Mouse (Mus musculus) thymus, postnatal 10 days (tissue): ENCODE measurements around the gene Ampd2.

Experiments
- DNase-seq, 2 experiments: peaks; one replicate each; pipeline ENCODE4 v3.0.0; 2021; ENCODE audit warnings: low spot score in 2 of 2

Ampd2 gene

DNA sequence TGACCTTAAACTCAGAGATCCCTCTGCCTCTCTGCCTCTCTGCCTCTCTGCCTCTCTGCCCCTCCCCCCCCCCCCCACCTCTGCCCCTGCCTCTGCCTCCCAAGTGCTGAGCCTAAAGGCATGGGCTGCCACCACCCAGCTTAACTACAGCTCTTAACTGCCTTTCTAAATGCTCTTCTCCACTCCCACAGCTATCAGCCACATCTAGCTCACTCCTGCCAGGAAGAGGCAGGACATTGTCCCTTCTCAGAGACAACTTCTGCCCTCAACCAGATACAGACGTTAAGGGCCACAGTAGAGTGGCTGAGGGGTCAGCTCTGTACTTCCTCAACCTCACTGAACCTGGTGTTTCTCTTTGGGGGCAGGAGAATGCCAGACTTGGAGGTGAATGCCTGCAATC lies 17.6 kb downstream of the Ampd2 start:
- DNase-seq, result no peak

DNA sequence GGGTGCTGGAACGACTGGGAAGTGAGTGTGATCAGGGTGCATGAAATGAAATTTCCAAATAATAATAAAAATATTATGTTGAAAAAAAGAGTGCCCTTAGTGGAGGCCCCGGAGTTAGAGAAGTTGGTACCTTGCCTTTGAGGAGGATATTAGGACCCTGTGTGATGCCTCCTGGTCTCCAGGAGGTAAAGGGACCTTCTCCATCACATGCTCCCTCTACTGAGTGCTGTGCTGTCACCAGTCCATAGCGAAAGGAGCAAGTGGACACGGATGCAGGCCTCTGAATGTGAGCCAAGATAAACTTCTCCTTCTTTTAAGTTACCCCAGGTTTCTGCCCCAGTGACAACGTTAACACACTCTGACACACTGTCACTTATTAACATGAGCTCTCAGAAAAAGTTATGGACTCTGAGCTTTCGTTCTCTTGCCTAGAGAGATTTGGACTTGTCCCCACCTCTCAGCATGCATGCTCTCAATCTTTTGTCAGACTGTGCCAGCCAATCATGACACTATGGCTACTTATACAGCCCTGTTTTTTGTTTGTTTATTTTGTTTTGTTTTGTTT lies 19.0 kb downstream of the Ampd2 start:
- DNase-seq, result no peak

DNA sequence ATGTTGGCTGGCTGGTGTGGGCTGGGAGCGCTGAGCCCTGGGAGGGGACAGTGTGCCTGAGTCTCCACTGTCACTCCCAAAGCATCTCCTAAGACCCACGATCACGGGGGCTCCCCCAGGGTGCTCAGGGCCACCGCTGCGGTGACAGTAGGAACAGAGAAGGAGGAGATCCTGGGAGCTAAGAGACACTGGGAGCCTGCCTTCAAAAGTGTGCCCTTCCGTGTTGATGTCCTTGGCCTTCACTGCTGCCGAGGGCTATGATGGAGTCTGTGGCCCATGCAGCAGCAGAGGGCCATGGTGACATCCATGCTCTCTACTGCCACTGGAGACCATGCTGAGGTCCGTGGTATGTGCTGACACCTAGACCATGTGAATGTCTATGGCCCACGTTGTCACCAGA lies 20.9 kb downstream of the Ampd2 start:
- no peak for DNase-seq

DNA sequence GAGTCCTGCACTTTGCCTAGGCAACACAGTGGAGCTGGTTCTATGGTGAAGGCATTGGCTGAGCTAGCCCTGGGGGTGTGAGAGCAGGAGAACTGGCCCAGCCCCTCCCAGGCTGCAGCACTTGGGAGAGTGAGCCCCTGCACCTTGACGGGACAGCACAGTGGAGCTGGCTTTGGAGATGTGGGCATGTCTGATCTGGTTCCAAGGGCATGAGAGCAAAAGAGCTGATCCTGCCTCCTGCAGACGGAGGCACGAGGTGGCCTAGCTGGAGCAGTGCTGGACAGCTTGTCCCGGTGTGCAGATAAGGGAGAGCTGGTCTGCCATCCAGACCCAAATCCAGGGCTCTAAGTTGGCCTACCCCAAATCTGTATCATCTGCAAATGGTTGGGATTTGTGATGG lies 21.8 kb downstream of the Ampd2 start:
- DNase-seq, result no peak

DNA sequence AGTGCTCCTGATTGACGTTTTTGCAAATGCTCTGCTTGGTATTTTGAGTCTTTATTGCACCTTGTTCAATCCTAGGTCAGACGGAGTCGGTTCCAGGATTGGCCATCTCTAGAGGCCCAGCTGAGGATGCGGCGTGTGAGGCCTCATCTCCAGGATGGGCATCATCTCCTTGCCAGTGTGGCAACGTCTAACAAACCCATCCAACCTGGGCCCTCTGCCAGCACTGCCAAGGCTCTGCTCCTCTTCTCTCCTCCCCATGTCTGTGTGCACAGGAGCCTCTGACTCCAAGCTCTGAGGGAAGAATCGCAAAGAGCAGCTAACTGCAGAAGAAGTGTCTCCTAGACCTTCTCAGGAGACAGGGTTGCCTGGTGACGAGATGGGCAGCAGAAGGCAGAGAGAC lies 23.8 kb downstream of the Ampd2 start:
- DNase-seq, result no peak

DNA sequence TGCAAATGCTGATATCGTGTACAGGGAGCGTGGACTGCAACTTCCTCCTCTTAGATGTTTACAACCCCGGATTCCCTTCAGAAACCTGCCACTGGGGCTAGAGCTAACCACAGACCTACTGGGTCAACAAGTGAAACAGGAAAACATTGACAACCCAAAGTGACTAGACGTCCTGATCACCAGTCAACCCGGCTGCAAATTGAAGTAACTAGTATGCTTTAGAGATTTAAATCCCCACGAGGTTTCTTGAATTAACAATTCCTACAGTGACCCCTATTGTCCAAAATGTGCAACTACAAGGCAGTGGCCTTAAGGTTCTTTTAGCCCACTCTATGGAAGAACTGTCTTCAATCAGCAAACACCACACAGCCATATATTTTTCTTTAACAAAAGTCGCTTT lies 25.0 kb downstream of the Ampd2 start:
- DNase-seq, result peak in 1 of 2 experiments; percentile 63

DNA sequence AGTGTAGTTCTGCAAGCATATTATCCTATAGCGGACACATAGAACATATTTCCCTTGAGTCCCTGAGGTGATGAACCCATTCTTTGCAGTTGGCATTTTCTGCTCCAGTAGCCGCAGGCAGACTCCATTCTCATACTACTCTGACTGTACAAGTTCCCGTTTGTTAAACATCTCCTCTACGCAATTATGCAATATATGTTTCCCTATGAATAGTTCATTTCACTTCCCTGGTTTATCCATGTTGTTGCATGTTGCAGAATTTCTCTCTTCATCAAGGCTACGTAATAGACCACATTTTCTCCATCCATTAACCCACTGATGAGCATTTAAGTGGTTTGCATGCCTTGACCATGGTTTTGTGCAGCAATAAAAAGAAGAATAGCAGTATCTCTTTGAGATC lies 36.0 kb downstream of the Ampd2 start:
- DNase-seq, result no peak

DNA sequence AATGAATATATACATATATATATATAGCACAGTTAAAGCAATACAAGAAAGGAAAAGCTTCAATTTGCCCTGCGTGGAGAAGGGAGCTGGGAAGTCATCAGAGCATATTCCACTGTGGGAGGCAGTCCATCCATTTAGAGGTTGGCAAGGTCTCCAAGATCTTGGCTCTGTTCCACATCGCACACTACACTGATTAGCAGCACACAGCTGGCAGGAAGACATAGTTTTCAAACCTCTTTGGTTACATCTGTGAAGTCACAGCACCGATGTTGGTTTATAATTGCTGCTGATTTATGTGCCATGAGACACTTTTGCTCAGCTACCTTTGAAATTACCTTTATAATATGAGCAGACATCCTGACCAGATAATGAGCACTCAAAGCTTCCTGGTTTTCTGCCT lies 38.1 kb downstream of the Ampd2 start:
- DNase-seq, result no peak

DNA sequence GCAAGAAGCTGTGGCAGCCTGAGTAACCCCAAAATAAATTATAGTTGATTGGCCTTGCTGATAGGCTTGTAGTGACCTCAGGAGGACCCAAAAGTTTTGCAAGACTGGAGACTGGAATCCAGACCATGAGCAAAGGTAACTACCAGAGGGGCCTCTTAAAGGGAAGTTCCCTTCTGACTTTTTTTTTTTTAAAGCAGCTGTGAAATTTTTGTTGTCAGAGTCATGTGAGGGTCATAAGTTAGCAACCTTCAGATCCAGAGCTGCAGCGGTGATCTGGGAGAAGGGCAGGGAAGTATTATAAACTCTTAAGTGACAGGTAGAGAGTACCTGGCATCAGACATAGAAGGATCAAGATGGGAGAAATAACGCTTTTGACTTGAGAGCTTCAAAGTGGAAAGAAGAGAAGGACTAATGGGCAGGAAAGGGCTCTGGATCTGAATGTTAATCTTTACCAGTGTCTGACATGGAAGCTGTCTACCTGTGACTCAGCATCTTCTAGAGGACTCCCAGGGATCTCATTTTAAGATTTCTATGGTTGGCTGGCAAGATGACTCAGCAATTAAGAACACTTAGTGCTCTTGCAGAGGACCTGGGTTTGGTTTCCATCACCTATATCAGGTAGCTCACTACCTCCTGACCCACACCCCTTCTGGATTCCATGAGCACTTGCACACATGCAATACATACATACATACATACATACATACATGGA lies 39.4 kb downstream of the Ampd2 start:
- DNase-seq, result no peak

DNA sequence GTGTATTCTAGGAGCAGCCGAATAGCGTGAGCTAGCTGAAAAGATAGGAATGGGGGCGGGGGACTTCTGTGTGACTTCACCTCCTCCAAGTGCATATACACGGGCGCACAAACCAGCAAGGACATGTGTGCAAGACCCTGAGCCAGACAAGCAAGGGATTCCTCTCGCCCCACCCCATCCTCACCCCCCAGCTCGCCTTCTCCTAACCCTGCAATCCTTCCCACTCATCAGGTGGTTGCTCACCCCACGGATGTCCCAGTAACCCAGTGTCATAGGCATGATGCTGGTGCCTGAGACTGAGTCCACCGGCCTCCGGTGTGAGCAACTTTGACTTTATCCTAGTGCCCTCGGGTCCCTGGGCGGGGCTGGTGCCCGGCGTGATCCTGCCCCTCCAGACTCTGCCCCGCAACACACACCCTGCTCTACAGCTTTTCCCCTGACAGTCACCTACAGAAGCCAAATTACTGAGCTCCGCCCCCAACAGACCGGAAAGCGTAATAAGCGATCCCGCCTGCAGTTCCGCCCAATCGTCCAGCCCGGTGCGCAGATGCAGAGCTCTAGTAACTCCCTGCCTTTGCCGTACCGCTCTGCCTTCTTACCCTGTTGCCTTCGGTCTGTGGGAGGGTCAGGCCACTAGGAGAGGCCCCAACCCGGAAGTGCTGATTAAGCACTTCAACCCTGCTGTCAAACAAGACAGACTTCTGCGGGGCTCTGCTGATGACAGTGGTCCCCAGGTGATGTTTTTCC lies 41.9 kb downstream of the Ampd2 start, which contains the start of gene Gstm4:
Gene Gstm4 (minus strand): TSS at position 501 of the 747 bp plus-strand sequence.
- DNase-seq, result peak; percentile 73 to 75

DNA sequence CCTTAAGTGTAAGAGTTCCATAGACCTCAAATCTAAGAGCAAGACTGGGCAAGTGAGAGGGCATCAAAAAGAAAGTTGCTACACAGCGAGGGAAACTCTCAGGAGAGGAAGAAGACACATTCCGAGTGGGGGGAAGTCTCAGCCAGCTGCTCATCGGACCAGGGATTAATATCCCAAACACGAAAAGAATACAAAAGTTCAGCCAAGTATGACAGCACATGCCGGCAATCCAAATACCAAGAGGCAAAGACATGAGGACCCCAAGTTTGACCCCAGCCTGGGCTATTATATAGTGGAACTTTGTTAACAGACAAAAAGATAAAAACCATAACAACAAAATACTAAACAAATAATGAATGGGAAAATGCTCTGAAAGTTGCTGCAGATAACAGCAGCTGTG lies 53.3 kb downstream of the Ampd2 start:
- DNase-seq, result no peak

DNA sequence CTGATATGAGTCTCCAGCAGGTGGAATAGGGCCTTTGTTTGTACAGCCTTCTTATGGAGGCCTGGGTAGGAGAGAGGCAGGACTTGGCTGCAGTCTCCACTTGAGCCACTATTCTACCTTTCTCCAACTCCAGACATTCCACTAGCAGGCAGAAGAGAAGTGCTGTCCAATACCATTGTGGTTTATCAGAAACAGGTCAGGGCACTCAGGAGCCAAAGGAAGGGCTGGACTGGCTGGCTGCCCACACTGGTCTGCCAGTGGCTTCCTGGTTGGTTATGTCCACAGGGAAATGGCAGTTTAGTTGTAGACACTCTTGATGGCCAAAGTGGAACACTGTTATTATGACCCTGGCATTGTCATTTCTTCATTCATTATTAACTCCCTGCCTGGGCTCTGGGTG lies 54.3 kb downstream of the Ampd2 start:
- DNase-seq, result no peak

DNA sequence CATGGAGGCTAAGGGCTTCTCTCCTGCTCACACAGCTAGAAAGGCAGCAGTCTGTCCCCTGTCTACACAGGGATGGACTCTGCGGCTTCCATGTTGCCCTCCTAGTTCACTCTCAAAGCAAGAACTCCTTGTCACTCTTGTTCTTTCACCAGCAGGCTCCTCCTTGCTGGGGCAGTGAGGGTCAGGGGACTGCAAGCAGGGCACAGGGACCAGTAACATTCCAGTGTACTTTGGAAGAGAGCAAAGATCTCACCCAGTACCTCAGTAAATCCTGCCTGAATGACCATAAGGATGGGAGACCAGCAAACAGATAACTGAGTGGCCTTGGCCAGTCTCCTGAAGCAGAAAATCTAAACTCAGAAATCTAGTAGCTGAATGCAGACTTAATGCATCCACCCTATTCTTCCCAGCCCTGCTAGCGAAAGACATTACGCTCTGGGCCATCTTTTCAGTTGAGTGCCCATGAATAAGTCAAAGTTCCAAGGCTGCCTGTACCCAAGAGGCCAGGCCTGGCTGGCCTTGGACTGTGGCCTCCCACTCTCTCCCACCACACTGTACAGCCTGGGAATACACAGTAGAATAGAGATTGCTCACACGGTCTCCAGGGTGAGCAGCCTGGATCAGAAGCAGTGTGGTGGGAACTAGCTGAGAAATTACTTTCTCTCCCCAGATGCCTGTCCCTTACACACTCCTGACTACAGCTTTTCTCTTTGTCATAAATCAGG lies 57.6 kb downstream of the Ampd2 start:
- DNase-seq, result no peak

DNA sequence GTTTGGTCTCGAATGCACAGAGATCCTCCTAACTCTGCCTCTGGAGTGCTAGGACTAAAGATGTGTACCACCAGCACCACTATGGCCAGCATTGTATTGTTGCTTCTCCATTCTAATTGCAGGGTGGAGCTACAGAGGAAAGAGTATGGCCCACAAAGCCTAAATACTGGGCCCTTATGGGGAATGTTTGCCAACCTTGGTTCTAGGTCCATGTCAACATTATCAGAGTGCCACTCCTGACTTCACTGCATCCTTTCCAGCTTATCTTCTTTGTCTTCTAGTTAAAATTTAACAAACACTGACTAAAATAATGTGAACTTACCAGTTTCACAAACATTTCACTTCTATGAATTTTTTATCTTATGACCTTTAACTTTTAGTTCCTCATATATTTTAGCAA lies 59.9 kb downstream of the Ampd2 start:
- DNase-seq, result no peak

DNA sequence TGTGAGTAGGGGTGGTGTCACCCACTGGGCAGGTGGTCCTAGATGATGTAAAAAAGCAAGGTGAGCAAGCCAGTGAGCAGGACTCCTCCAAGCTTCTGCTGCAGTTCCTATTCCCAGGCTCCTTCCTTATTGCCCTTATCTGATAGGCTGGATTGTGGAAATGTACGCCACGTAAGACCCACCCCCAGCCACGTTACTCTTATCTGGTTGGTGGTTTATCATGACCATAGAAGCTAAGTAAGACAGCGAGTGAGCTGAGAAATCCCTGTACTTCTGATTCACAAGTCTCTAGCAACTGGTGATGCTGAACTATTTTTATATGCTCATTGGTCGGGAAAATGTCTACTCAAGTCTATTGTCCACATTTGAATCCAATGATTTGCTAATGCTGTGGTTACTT lies 60.4 kb downstream of the Ampd2 start:
- DNase-seq, result no peak

DNA sequence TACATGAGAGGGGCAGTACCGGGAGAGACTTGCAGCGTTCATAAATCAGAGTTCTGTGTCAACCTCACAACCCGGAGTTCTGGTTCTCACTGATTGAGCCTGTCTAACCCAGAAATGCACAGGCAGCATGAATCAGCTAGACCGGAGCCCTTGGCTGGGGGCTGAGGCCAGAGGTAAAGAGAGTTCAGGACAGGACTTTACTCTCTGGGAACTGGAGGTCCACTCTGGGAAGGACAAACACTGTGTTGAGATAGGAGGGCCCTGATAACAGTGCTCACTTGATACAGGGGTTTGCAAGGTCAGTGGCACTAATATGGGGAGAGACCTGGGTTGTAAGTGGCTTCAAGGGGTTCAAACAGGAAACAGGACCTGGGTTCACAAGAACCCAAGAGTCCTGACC lies 61.1 kb downstream of the Ampd2 start:
- no peak for DNase-seq
